Mouse (Mus musculus) embryonic fibroblast, embryonic 13.5 days (primary cell): Measurements from ENCODE around the gene Ctu1. TPM values are rescaled to one million over a fixed set of nuclear protein-coding genes. Genes with fewer than 3 reads are reported as not detected.

Experiments used
- H3K27ac ChIP-seq: 2 replicates; pipeline ENCODE4 v1.5.1; 2012; ENCODE audit warnings: low read length, control low read depth, inconsistent platforms; ENCODE audit not compliant: insufficient read depth
- H3K4me1 ChIP-seq: 2 replicates; pipeline ENCODE4 v1.6.1; 2011; ENCODE audit warnings: low read length; ENCODE audit not compliant: control insufficient read depth, insufficient read depth
- H3K4me3 ChIP-seq: 2 replicates; pipeline ENCODE4 v1.5.1; 2011; ENCODE audit warnings: mild to moderate bottlenecking, control low read depth, low read length; ENCODE audit not compliant: insufficient read depth
- CTCF ChIP-seq: IDR thresholded peaks from 2 replicates; pipeline ENCODE4 v1.5.1; 2011; ENCODE audit warnings: mild to moderate bottlenecking, control low read depth, low read length, moderate library complexity, borderline replicate concordance; ENCODE audit not compliant: insufficient read depth
- POLR2A ChIP-seq: IDR thresholded peaks from 2 replicates; pipeline ENCODE4 v1.6.1; 2011; ENCODE audit warnings: low read depth, mild to moderate bottlenecking, control low read depth, low read length, moderate library complexity
- polyA plus RNA-seq: library from polyadenylated mRNA; stranded (reverse); fragments of >200 nt; gene quantifications from 2 replicates; pipeline ENCODE4 v1.2.4, GENCODE M21; 2011; ENCODE audit warnings: low read depth; ENCODE audit not compliant: missing spikeins, insufficient read length

The Ctu1 gene
- polyA plus RNA-seq = 6.5 and 6.6 TPM in 2 replicates

DNA sequence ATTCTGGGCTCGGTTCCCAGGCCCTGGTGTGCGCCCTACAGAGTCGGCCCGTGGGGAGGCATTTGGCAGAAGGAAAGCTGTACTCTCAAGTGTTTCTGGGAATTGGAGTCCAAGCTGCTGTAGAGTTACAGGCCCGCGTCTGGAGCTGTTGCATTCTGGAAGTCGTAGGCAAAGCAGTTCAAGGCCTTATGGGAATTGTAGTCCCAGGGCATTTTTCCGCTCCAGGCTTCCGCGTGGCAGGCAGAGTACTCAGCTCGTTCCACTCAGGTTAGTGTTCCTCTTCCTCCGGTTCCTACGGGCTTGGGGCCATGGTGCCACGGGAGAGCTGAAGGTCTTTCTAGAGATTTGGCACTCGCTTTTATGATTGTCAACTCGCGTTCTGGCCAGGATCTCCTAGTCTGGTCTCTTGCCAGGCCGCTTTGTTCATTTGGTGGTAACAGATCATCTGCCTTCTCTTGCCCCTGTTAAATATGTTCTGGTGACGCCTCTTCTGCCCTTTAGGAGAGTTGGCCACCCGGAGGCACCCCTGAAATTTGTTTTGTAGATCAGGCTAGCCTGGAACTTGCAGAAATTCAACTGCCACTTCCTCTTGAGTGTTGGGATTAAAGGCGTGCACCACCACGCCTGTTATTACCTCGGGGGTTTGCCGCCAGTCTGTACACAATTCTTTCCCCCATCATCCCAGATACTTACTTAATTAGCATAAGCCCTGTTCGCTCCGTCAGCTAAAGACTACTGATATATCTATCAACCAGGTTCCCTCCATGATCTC is at the start of gene Ctu1:
Gene Ctu1, plus strand, starts transcription at position 208 of the 772 bp plus-strand sequence.
- H3K4me3 ChIP-seq = peak within 1 kb of the TSS; percentile 94
- TF ChIP-seq CTCF (no peak), POLR2A (peak; percentile 73)
- H3K27ac ChIP-seq = peak within 1 kb of the TSS; percentile 38

GRCm38 (mm10) chr7:43622927-43623326 is 48.9 kb upstream of the Ctu1 start:
- no peak overlapping the region for H3K27ac ChIP-seq
- H3K4me1 ChIP-seq = no peaks in the 10 kb centered on the region
- H3K4me3 ChIP-seq = no peak overlapping the region
- TF ChIP-seq CTCF (no peak), POLR2A (no peak)

More for the DNA sequence above, at the start of gene Ctu1:
- H3K4me1 ChIP-seq = no peaks in the 10 kb centered on the region

GRCm38 (mm10) chr7:43623819-43624218 is 48.0 kb upstream of the Ctu1 start:
- TF ChIP-seq CTCF (no peak), POLR2A (no peak)

DNA sequence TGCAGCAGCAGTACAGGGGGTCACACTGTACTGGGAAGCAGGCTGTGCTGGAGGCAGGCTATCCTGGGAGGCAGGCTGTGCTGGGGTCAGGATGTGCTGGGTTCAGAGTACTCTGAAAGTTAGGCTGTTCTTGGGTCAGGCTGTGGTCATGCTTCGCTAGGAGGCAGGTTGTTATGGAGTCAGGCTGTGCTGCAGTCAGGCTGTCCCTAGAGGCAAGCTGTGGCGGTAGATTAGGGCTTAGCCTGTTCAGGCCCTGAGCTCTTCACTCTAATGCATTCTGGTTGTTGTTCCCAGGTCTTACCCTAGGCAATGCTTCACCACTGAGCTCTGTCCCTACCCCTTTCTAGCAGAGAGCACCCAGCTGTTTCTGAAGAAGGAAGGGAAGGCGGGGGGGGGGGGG is 46.8 kb upstream of the Ctu1 start:
- Histone ChIP-seq H3K4me3 (no peak overlapping the region), H3K27ac (no peak overlapping the region), H3K4me1 (no peaks in the 10 kb centered on the region)
- TF ChIP-seq CTCF = no peak

More at GRCm38 (mm10) chr7:43623819-43624218, 48.0 kb upstream of the Ctu1 start:
- H3K4me1 ChIP-seq = no peaks in the 10 kb centered on the region
- H3K4me3 ChIP-seq = no peak overlapping the region
- H3K27ac ChIP-seq = no peak overlapping the region

GRCm38 (mm10) chr7:43625794-43626422 is 45.9 kb upstream of the Ctu1 start:
- no peak overlapping the region for H3K4me3 ChIP-seq
- TF ChIP-seq POLR2A (no peak), CTCF (no peak)
- H3K4me1 ChIP-seq = no peaks in the 10 kb centered on the region
- no peak overlapping the region for H3K27ac ChIP-seq

DNA sequence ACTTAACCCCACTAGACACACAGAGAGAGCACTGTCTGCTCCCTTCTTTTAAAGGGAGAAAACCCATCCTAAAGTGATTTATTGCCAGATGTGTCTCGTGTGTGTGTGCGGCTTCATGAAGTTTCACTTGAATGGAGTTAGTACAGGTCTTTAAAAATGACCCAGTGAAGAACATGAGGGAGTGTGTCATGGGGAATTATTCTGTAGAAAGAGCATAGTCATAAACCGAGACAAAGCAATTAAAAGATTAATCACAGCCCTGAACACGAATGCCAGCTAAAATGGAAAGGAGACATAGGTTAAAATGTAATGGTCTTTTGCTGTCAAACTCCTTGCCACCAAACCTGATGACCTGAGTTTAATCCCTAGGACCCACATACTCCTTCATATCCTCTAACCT is 37.9 kb upstream of the Ctu1 start:
- TF ChIP-seq CTCF (no peak), POLR2A (no peak)
- H3K27ac ChIP-seq = no peak overlapping the region
- no peak overlapping the region for H3K4me3 ChIP-seq
- no peaks in the 10 kb centered on the region for H3K4me1 ChIP-seq

DNA sequence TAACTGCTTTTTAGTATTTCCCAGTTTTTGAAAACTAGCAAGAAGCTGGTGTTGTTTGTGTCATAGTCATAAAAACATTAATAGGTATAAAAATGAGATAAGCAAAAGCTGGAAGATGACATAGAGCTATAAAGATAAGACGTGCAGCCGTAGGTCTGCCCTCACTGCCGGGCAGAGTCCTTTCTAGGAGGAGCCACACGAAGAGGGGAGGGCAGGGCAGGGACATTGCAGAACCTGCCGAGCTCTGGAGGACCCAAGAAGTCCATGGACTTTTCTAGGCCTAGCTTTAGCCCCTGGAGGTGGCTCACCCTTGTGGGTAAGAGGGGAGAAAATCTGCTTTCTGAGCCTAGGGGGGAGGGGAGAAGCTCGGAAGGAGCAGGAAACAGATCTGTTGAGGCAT is 37.3 kb upstream of the Ctu1 start, which contains the start of gene Ceacam18:
Gene Ceacam18, plus strand, starts transcription at position 208 of the 400 bp plus-strand sequence.
- H3K4me3 ChIP-seq = no peak within 1 kb of the TSS
- no peak within 1 kb of the TSS for H3K27ac ChIP-seq
- no peaks in the 10 kb centered on the region for H3K4me1 ChIP-seq
- TF ChIP-seq POLR2A = no peak
- no peak for TF ChIP-seq CTCF

GRCm38 (mm10) chr7:43636194-43636593 is 35.6 kb upstream of the Ctu1 start:
- TF ChIP-seq POLR2A = no peak
- TF ChIP-seq CTCF = no peak
- H3K27ac ChIP-seq = no peak overlapping the region
- H3K4me1 ChIP-seq = no peaks in the 10 kb centered on the region
- no peak overlapping the region for H3K4me3 ChIP-seq

- TF ChIP-seq CTCF (no peak), POLR2A (no peak)
Observed at GRCm38 (mm10) chr7:43637118-43637517, 34.7 kb upstream of the Ctu1 start.

GRCm38 (mm10) chr7:43642587-43642986 is 29.2 kb upstream of the Ctu1 start:
- Histone ChIP-seq H3K27ac (no peak overlapping the region), H3K4me1 (no peaks in the 10 kb centered on the region), H3K4me3 (no peak overlapping the region)
- TF ChIP-seq CTCF = no peak
- no peak for TF ChIP-seq POLR2A

More at GRCm38 (mm10) chr7:43637118-43637517, 34.7 kb upstream of the Ctu1 start:
- no peak overlapping the region for H3K27ac ChIP-seq
- H3K4me3 ChIP-seq = no peak overlapping the region
- no peaks in the 10 kb centered on the region for H3K4me1 ChIP-seq
